Mouse (Mus musculus) limb, embryonic 10.5 days (tissue): ENCODE results near the gene Cnksr3. TPM values are rescaled to one million over a fixed set of nuclear protein-coding genes. Genes with fewer than 3 reads are reported as not detected.

Experiments
- DNase-seq: peaks from one replicate; pipeline ENCODE4 v3.0.0-alpha.2; 2017; ENCODE audit warnings: low spot score
- H3K27ac ChIP-seq: fragments of 300-500 bp; sonication (generic); 2 replicates; pipeline ENCODE4 v1.5.1; 2016; ENCODE audit warnings: mild to moderate bottlenecking
- H3K27me3 ChIP-seq: fragments of 300-500 bp; sonication (generic); 2 replicates; pipeline ENCODE4 v1.6.1; 2016; ENCODE audit warnings: low read depth, mild to moderate bottlenecking; ENCODE audit not compliant: poor library complexity, severe bottlenecking
- H3K36me3 ChIP-seq: fragments of 300-500 bp; sonication (generic); 2 replicates; pipeline ENCODE4 v1.6.1; 2016; ENCODE audit warnings: mild to moderate bottlenecking, moderate library complexity
- H3K4me1 ChIP-seq: fragments of 300-500 bp; sonication (generic); 2 replicates; pipeline ENCODE4 v1.6.1; 2016
- H3K4me3 ChIP-seq: fragments of 300-500 bp; sonication (generic); 2 replicates; pipeline ENCODE4 v1.5.1; 2016; ENCODE audit warnings: mild to moderate bottlenecking, moderate library complexity
- H3K9me3 ChIP-seq: fragments of 300-500 bp; sonication (generic); replicated peaks from 2 replicates; pipeline ENCODE4 v1.6.1; 2016; ENCODE audit warnings: mild to moderate bottlenecking
- WGBS: fragments of 180-500 bp; shearing (Covaris S2); methylation state at CpG from one replicate; pipeline ENCODE4 v1.1.7; 2016; 5-methylcytosine and 5-hydroxymethylcytosine counted together
- polyA plus RNA-seq: library from polyadenylated mRNA; unstranded; fragments of >200 nt; fragmentation: Nextera tagmentation; extraction: Ambion mirVana; gene quantifications from 2 replicates; pipeline ENCODE4 v1.2.1, GENCODE M21; 2016

Cnksr3 gene
- polyA plus RNA-seq, 1 experiment from 2014 or later, result 11.4 TPM

DNA sequence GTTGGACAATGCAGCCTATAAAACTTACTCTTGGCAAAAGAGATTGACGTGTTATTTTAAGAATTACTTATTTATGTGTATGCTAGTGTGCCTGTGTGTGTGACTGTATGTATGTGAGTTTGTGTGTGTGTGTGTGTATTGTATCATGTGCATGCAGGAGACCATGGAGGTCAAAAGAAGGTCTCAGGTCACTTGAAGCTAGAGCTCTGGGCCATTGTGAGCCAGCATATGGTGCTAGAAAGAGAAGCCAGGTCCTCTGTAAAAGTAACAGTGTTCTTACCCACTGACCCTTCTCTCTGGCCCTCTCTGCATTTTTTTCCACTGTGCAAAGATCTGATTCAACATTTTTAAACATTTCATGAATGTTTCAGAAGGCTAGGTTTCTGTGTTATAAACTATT lies 134.1 kb downstream of the Cnksr3 start:
- Histone ChIP-seq H3K4me1 (peaks cover 12% of the 10 kb centered on the region; the same call in 1 of the 2 replicates), H3K36me3 (no peaks in the 10 kb centered on the region), H3K9me3 (no peaks in the 10 kb centered on the region), H3K4me3 (no peak overlapping the region), H3K27ac (no peak overlapping the region), H3K27me3 (no peaks in the 10 kb centered on the region)
- 81% methylated on average over 1 of the region's 1 CpGs for WGBS
- no peak for DNase-seq

DNA sequence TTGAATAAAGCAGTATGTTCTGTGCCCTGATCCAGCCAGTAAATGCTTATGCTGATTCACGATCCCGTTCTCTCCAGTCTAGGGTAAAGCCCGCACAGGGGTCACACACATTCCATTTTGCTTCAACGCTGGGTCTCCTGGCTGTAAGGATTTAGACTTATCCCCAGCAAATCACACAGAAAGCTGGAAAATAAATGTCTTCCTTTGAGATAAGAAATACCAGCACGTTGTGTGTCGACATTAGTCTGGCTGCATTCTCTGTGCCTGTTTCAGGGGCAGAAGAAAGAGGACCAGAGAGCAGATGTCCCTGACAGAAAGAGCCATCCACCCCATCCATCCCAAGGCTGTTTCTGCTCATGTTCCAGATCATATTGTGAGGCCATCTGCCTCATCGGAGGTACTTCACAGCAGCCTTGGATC lies 134.6 kb downstream of the Cnksr3 start:
- DNase-seq, result no peak
- no peaks in the 10 kb centered on the region for H3K9me3 ChIP-seq
- H3K4me1 ChIP-seq, result peaks cover 12% of the 10 kb centered on the region; the same call in 1 of the 2 replicates
- 76% methylated on average over 7 of the region's 7 CpGs for WGBS
- no peaks in the 10 kb centered on the region for H3K36me3 ChIP-seq
- H3K4me3 ChIP-seq, result no peak overlapping the region
- no peaks in the 10 kb centered on the region for H3K27me3 ChIP-seq
- H3K27ac ChIP-seq, result no peak overlapping the region

DNA sequence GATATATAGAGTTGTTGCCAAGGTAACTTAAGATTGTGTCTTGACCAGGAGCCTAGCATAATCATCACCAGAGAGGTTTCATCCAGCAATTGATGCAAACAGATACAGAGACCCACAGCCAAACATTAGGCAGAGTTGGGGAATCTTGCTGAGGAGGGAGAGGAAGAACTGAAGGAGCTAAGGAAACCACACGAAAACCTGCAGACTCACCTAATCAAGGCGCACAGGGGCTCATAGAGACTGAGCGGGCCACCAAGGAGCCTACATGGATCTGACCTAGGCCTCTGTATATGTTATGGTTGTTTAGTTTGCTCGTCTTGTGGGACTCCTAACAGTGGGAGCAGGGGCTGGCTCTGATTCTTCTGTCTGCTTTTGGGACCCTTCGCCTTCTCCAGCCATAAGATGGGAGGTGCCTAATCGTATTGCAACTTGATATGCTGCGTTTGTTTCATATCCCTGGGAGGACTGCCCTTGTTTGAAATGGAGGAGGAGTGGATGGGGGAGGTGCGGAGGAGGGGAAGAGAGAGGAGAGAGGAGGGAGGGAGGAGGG lies 135.3 kb downstream of the Cnksr3 start:
- Histone ChIP-seq H3K27me3 (no peaks in the 10 kb centered on the region), H3K27ac (peak overlapping the region; percentile 65), H3K4me3 (peak overlapping the region; percentile 16; the same call in 1 of the 2 replicates), H3K4me1 (peaks cover 12% of the 10 kb centered on the region; the same call in 1 of the 2 replicates), H3K36me3 (no peaks in the 10 kb centered on the region), H3K9me3 (no peaks in the 10 kb centered on the region)
- peak; percentile 42 for DNase-seq
- 55% methylated on average over 7 of the region's 8 CpGs for WGBS

DNA sequence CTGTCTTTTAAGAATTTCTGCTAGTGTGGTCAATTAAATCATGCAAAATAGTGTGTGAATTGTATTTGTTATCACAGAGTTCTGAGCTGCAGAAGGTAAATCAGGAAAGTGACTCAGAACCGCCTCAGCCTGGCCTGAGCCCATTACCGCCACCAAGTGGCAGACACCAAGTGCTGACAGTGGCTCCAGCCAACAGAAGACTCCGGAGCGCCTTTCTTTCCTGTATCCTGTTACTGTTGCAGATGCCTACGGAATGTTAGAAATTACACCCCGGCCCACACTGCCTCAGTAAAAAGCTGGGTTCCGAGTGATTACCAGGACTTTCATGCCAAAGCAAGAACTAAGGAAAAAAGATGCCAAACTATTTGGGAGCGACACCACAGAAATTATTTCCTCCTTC lies 135.8 kb downstream of the Cnksr3 start:
- Histone ChIP-seq H3K27me3 (no peaks in the 10 kb centered on the region), H3K4me1 (peaks cover 12% of the 10 kb centered on the region; the same call in 1 of the 2 replicates), H3K4me3 (peak overlapping the region; percentile 16; the same call in 1 of the 2 replicates), H3K36me3 (no peaks in the 10 kb centered on the region), H3K27ac (peak overlapping the region; percentile 65; the same call in 1 of the 2 replicates), H3K9me3 (no peaks in the 10 kb centered on the region)
- WGBS, result 15% methylated on average over 8 of the region's 8 CpGs
- peak; percentile 72 for DNase-seq

DNA sequence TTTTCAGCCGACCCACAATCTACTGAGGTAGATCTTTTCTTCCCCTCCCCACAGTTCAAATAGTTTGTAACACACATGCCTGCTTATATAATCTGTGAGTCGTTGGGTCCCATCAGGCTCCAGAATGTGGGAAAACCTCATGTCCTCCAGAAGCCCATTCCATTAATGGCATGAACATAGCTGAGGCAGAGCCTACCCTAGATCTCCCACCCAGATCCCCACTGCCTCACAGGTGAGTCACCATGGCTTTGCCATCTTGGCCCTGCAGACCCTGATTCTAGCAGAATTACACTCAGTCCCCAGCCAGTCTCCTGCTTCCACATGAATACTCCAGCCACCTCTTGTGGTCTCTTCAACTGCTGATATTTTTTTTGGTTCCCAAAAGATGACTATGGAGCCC lies 136.4 kb downstream of the Cnksr3 start:
- no peaks in the 10 kb centered on the region for H3K9me3 ChIP-seq
- H3K4me3 ChIP-seq, result no peak overlapping the region
- no peak overlapping the region for H3K27ac ChIP-seq
- H3K36me3 ChIP-seq, result no peaks in the 10 kb centered on the region
- 95% methylated on average over 2 of the region's 2 CpGs for whole genome bisulfite sequencing
- H3K27me3 ChIP-seq, result no peaks in the 10 kb centered on the region
- no peak for DNase-seq
- peaks cover 12% of the 10 kb centered on the region; the same call in 1 of the 2 replicates for H3K4me1 ChIP-seq

DNA sequence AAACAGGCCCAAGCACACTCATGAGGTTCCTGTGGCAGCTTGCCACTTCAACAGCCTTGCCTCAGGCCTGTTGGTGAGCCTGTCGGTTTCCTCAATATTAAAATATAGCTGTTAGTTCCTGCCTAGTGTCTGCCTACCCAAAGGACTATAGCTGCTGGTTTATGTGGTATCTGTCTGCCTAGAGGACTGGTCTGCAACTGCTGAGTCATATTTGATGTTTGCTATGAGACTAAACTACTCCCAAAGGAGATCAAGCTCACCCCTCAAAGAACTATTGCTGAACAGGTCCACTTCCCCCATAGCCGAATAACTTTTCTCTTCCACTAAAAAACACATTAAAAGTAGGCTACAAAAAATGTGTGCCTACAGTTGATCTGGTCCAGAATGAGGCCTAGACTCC lies 137.8 kb downstream of the Cnksr3 start:
- no peak overlapping the region for H3K27ac ChIP-seq
- no peaks in the 10 kb centered on the region for H3K36me3 ChIP-seq
- no peaks in the 10 kb centered on the region for H3K9me3 ChIP-seq
- peaks cover 12% of the 10 kb centered on the region; the same call in 1 of the 2 replicates for H3K4me1 ChIP-seq
- 91% methylated on average over 2 of the region's 2 CpGs for WGBS
- H3K4me3 ChIP-seq, result no peak overlapping the region
- no peak for DNase-seq
- H3K27me3 ChIP-seq, result no peaks in the 10 kb centered on the region

DNA sequence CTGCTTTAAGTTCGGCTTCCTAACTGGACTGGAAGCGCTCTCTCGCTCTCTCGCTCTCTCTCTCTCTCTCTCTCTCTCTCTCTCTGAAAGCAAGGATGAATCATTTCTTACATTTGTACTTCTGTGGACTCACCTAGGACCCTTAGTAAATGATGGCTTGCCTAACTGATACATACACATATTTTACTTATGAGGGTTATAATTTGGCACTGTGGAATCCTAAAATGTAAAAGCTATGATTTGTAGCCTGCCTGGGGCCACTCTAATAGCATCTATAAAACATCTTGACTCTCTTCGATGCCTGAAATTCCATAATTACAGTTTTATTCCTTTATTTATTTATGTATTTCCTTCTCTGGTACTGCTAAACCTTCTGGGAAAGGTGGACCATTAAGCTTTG lies 141.1 kb downstream of the Cnksr3 start:
- 90% methylated on average over 5 of the region's 5 CpGs for WGBS
- H3K4me3 ChIP-seq, result no peak overlapping the region
- H3K27ac ChIP-seq, result no peak overlapping the region
- DNase-seq, result no peak
- no peaks in the 10 kb centered on the region for H3K4me1 ChIP-seq
- no peaks in the 10 kb centered on the region for H3K36me3 ChIP-seq
- H3K9me3 ChIP-seq, result no peaks in the 10 kb centered on the region
- no peaks in the 10 kb centered on the region for H3K27me3 ChIP-seq

DNA sequence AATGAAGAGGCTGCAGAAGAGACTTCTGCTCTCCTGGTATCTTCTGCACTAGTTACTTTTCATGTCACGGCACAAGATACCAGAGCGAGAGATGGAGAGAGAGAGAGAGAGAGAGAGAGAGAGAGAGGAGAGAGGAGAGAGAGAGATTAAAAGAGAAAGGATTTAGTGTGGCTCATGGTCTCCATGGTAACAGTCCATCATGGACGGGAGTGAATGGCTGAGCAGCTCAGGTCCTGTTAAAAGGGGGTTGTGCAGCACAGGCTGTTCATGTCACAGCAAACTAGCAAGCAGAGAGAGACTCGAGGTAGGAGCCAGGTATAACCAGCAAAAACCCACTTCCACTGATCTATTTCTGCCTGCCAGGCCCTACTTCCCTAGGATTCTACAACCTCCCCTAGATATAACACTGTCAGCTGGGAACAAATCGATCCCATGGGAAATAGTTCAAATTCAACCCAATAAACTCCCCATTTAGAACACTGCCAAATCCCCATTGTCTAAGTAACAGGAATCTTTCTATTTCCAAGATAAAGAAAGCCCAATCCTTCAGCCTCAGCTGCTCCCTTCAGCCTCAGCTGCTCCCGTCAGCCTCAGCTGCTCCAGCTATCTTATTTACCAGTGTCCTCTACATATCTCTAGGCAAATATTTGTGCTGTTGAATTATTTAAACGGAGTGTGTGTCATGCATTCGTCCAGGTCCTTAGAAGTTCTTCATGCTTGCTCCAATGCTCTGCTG lies 141.8 kb downstream of the Cnksr3 start:
- no peak overlapping the region for H3K27ac ChIP-seq
- no peaks in the 10 kb centered on the region for H3K4me1 ChIP-seq
- H3K4me3 ChIP-seq, result no peak overlapping the region
- H3K36me3 ChIP-seq, result no peaks in the 10 kb centered on the region
- DNase-seq, result no peak
- 81% methylated on average over 8 of the region's 8 CpGs for WGBS
- H3K27me3 ChIP-seq, result no peaks in the 10 kb centered on the region
- H3K9me3 ChIP-seq, result no peaks in the 10 kb centered on the region

DNA sequence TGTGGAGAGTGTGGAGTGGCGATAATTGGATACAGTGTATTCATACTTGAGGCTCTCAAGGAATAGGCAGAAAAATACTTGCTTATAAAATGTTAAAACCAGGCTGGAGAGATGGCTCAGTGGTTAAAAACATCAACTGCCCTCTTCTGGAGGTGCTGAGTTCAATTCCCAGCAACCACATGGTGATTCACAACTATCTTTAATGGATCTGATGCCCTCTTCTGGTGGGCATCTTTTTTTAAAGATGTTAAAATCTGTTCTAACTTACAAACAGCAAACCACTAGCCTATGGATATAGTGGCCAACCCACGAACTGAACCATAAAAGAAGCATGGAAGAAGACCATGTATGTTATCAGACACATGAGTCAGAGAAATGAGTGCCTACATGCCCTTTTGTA lies 142.9 kb downstream of the Cnksr3 start:
- DNase-seq, result no peak
- H3K9me3 ChIP-seq, result no peaks in the 10 kb centered on the region
- no peaks in the 10 kb centered on the region for H3K27me3 ChIP-seq
- no peak overlapping the region for H3K27ac ChIP-seq
- H3K4me3 ChIP-seq, result no peak overlapping the region
- H3K36me3 ChIP-seq, result no peaks in the 10 kb centered on the region
- WGBS, result 92% methylated on average over 2 of the region's 2 CpGs
- no peaks in the 10 kb centered on the region for H3K4me1 ChIP-seq

Other genes starting within 250 kb of the Cnksr3 start
- gene Ipcef1, start 159.8 kb downstream of the Cnksr3 start, polyA plus RNA-seq, result 0.03 and 0.11 TPM in 2 replicates